Mouse (Mus musculus) gastrocnemius, postnatal 4 days (tissue): Measurements from ENCODE around the gene Gm38394. TPM values are rescaled to one million over a fixed set of nuclear protein-coding genes. Genes with fewer than 3 reads are reported as not detected.

Experiments
- DNase-seq, 2 experiments: peaks; one replicate each; pipeline ENCODE4 v3.0.0; 2021 to 2022; ENCODE audit warnings: low spot score in 2 of 2, mixed read lengths in 2 of 2
- total RNA-seq, 2 experiments: library from RNA; stranded (reverse); gene quantifications; 2 replicates each; pipeline ENCODE4 v1.2.3; 2021

Gm38394 gene
- total RNA-seq, 2 experiments from 2014 or later, result 49.2 to 59.8 TPM

- DNase-seq, result no peak
These were observed 3.3 kb upstream of the Gm38394 start for GRCm38 (mm10) chr1:133664203-133664970.

GRCm38 (mm10) chr1:133663427-133663826, 2.3 kb upstream of the Gm38394 start:
- DNase-seq, result no peak

GRCm38 (mm10) chr1:133662941-133663340, 1.8 kb upstream of the Gm38394 start:
- no peak for DNase-seq

GRCm38 (mm10) chr1:133660466-133661202, 484 bp downstream of the Gm38394 start, which contains the start of gene Zbed6:
Gene Zbed6 (minus strand): TSS chr1:133660885.
- DNase-seq, result peak; percentile 54 to 82

DNA sequence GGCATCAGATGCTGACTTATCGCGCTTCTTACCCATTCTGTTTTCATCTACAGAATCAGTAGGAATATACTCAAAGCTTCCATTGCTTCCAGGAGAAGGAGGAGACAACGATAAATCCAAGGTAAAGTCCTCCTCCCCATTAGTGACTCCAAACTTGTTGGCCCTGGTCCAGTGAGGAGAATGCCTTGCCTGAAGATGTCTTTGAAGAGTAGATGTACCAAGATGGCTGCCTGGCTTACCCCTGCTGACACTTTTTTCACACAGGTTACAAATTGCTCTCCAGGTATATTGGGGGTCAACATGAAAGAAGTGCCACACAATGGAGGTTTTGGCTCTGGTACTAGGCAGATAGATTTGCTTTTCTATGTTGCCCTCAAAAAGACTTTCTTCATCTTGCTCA, 2.2 kb downstream of the Gm38394 start:
- no peak for DNase-seq

DNA sequence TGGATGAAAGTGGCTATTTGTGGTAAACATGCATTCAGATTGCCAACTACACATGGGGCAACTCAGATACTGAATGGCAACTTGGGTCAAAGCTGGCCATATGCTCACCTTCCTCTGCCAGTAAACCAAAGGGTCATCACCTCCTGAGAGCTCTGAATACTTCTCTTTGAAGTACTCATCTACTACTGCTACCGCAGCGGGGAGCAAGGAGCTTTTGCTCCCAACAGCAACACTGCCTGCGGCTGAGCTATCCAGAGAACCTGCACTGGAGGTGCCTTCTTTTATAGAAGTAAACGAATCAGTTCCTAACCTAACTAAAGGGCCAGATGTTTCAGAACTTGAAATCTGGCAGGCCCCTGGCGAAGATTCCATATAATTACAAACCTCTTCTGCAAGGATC, 4.3 kb downstream of the Gm38394 start:
- DNase-seq, result no peak

DNA sequence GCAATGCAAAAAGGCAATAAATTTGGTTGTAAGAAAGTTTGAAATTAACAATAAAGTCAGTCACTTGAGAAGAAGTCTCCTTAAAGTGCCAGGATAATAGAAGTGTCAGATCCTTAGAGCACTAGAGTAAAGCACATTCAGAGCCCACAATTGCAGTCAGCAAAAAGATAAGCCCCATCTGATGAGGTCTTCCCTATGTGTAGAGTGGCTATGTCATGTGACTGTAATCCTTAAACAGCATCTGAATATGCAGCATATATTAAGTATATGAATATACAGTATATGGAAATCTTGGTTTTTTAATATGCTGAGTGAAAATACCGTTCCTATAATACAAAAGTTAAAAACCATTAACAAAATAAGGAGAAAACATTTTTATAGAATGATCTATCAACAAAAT, 8.1 kb downstream of the Gm38394 start:
- DNase-seq, result no peak

DNA sequence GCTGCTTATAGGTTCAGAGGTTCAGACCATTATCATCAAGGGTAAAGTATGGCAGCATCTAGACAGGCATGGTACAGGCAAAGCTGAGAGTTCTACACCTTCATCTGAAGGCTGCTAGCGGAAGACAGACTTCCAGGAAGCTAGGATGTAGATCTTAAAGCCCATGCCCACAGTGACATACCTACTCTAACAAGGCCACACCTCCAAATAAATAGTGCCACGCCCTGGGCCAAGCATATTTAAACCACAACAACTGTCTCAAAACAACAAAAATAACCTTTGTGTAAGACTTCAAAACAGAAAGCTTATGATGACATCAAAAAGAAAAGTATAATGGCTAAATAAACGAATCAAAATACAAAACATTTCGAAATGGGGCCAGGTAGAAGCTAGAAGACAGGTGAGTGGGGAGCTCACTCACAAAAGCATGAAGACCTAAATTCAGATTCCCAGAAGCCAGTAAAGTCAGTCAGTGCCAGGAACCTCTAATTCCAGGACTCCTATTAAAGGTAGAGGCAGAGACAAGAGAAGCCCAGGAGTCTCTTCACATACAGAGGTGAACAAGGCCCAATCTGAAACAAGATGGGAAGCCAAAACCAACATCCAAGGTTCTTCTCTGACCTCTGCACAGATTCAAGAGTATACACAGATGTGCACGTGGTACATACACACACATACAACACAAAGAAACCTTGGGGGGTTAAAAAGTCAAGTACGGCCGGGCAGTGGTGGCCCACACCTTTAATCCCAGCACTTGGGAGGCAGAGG, 10.6 kb downstream of the Gm38394 start:
- no peak for DNase-seq

DNA sequence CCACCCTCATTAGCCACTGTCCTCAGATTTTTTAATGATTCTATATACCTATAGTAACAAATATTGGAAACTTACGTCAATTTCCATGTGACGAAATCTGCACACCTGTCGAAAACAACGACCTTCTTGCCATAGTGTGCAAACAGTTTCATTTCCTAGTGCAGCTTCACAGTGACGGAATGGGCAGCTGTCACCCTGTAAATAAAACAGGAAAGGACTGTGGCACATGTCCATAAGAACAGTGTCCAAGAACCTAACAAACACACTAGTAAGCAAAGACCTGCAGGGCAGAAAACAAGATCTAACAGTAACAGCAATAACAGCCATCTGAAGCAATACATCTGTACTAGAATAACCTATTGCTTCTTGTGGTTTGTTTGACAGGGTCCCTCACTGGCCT, 15.5 kb downstream of the Gm38394 start:
- DNase-seq, result no peak

GRCm38 (mm10) chr1:133641163-133641562, 20.0 kb downstream of the Gm38394 start:
- no peak for DNase-seq

- no peak for DNase-seq
These were observed 22.6 kb downstream of the Gm38394 start for GRCm38 (mm10) chr1:133638517-133638916.

GRCm38 (mm10) chr1:133632168-133632567, 28.9 kb downstream of the Gm38394 start:
- DNase-seq, result no peak

GRCm38 (mm10) chr1:133625052-133625451, 36.1 kb downstream of the Gm38394 start:
- DNase-seq, result no peak

DNA sequence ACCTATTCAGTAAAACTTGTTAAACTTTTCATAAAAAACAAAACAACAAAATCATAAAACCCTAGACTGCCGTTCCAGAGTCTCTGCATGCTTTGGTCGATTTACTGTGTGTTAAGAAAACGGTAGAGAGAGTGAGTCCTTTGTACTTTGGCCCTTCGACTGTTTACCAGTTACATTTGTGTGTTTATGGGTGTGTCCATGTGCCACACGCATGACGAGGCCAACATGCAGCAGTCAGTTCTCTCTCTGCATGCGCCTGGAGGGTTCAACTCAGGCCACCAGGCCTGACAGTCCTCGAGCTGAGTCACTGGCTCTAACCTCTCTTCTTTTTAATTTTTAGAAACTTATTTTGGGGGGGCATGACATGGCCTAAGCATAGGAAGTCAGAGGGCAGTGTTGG, 42.8 kb downstream of the Gm38394 start:
- DNase-seq, result no peak

GRCm38 (mm10) chr1:133617908-133618307, 43.2 kb downstream of the Gm38394 start:
- DNase-seq, result no peak

DNA sequence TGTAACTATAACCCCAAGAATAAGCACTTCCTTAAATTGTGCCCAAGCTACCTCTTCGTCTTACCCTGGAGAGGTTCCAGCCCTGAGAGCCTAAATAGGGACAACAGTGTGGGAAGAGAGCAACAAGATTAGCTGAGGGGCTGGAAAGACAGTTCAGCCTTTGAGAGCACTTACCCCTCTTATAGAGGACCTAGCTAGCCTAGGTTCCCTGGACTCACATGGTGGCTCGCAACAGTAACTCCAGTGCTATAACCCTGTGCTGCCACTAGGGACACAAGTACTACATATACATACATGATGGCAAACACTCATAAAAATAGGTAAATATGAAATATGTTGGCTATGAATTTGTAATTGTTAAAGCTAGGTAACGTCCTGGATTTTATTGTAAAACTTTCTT, 47.3 kb downstream of the Gm38394 start:
- no peak for DNase-seq

- no peak for DNase-seq
These were observed 49.7 kb downstream of the Gm38394 start for GRCm38 (mm10) chr1:133611436-133611835.

GRCm38 (mm10) chr1:133610601-133611000, 50.5 kb downstream of the Gm38394 start:
- no peak for DNase-seq

DNA sequence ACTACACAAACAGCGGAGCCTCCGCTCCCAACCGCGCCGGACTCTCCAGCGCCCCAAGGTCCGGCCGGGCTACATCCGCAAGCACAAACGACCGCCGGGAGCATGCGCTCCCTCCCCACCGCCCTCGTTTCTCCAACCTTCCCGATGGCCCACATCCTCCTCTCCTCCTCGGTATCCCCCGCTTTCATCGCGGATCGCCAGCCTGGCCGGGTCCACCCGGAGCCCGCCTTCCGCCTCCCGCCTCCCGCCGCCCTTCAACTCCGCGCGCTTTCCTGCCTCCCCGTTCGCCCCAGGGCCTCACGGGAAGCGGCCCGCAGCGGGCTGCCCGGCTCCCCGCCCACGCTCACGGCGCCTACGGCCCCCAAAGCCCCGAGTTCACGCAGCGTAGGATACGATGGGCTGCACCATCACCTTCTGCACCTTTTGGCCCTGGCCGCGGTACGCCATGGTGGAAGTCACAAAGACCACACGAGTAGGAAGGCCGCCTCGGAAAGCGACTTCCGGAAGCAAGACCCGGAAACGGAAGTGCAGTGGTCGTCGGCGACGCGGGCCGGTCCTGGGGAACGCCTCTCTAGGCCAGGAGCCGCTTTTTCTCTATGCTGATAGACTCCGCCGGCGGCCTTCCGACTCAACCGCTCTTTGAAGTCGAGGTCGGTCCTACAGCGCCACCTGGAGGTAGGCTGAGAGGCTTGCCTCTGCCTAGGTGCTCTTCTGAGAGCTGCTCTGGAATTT, 51.2 kb downstream of the Gm38394 start, which contains the start of gene Snrpe:
Gene Snrpe, minus strand, starts transcription at position 521 of the 732 bp plus-strand sequence.
- peak; percentile 93 to 97 for DNase-seq

DNA sequence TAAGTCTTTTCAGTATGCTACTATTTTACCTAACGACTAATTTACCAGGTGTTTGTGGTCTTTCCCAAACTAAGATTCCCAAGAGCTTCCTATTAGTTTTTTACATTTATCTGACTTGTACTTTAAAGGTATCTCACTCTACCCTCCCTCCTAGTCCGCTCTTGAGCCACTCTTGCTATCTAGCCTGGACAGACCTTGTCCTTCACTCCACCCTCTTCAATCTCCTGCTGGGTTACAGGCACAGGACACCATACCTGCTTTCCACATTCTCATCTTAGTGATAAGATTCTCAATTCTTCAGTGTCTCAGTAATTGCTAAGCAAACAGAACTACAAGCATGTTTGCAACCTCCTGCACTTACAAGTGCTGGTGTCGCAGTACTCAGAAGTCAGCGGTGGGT, 57.9 kb downstream of the Gm38394 start:
- no peak for DNase-seq
